Mouse (Mus musculus): ENCODE measurements around the gene Gm9887.
A peak's percentile ranks its signal among the peaks of the same experiment; 100 is the strongest.
"Not testable (repeated sequence)": the region's sequence is repeated elsewhere in the genome, so short reads cannot be mapped to it uniquely, and the experiment has no call there.

The Gm9887 gene

DNA sequence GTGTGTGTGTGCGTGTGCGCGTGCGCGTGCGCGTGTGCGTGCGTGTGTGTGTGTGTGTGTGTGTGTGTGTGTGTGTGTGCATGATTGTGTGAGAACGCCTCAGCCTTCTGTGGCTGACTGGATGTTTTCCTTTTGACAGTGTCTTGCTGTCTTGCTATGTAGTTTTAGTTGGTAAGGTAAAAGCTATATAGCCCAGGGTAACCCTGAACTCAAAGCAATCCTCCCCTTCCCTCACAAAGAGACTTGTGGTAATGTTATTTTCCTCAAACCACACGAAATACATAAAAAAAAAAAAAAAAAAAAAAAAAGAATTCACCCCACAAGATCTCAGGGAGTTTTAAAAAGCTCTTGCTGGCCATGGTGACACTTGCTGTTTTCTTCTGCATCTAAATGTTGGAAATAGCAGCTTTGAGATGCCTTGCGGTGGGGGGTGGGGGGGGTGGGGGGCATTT is 14.0 kb upstream of the Gm9887 start:
- DNase-seq (ENCODE audit: low spot score) = not testable (repeated sequence)

DNA sequence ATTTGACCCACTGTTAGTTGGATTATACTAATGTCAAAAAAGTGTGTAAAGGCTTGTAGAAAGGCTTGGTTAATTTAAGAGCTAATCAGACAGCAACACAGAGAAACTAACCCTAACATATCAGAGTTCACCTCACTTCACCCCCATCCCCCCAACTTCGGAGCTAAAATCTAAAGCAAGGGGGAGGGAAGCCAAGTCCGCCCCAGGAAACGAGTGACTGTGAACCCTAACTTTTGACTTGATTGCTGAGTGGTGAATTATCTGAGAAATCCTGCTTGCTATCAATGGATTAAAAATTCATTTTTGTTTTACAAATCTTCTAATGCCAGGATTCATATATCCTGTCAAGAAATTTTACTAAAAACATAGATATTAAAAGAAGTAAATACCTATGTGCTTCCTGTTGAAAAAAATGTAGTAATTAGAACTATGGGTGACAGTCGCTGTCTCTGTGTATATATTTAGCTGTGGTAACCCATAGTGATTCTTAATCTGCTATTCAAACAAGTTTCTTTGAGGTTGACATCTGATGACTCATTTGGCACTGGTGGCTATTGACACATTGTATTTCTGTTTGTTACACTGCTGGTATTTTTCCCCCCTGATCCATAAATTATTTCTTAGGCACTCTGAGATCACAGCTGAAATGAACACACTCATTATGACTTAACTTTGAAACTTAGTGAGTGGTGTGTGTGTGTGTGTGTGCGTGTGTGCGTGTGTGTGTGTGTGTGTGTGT is 13.5 kb upstream of the Gm9887 start:
- DNase-seq (ENCODE audit: low spot score) = no peak

DNA sequence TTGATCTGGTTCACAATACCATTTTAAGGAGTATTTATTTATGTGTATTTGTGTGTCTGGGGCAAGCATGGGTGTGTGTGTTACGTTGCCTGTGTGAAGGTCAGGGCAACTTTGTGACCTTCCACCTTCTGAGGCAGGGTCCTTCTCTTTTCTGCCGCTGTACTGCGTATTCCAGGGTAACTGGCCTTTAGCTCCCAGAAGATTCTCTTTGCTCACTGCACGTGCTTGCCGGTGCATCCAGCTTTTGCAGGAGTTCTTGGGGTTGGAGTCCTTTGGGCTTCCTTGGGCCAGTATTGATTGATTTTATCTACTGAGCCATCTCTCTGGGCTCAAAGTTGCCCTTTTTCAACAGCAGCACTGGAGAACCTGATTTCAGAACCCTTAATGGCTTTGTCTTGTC is 12.3 kb upstream of the Gm9887 start:
- no peak for DNase-seq (ENCODE audit: low spot score)

DNA sequence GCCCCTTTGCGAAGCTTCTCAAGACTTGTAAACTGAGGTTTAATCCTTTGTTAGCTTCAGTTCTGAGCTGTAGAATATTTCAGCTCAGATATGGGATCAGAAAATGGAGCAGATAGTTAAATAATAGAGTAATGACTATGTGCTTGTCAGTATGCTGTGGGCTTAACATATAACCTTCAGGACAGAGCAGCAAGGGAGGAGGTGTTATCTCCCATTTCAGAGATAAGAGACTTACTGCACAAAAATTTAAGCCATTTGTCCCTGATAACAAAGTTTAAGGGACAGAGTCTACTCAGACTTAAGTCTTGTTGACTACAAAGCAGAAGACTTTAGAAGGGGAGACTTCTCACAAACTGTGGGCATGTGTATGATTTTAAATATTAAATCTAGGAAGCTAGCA is 10.6 kb upstream of the Gm9887 start:
- DNase-seq (ENCODE audit: low spot score) = no peak

DNA sequence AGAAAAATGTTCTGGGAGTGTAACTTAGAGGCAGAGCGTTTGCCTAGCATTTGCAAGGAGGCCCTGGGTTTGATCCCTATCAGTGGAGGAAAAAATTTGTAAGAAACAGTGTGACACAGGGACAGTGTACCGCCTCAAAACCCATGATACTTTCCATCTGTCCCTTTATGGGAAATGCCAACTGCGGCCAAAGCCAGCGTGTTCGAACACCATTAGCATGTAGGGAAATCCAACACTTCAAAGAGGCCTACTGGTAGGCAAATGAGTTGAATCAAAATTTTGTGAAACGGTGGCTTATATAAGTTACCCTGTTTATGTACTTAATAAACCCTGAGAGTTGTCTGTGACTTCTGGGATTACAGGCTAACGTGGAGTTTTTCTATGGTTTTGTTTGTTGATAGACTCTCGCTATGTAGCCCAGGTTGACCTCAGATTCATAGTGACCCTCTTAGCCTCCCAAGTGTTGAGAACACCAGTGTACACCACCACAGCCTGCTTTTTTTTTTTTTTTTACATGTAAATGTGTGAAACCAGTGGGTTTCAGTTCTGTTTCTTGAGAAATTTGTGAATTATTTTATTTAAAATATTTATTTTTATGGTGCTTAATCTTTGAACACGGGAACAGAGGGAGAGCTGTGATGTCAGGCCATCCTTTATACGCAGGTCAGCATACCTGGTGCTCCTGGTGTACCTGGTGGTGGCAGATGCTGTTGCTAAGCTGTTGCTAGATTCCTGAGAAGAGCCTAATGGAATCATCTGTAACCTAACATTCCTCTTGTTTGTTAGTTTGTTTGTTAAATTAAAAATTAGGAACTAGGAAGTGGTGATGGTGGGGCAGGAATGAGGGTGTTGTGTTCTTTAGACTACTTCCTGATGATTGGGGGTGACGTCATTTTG is 6.5 kb upstream of the Gm9887 start:
- no peak for DNase-seq (ENCODE audit: low spot score)

DNA sequence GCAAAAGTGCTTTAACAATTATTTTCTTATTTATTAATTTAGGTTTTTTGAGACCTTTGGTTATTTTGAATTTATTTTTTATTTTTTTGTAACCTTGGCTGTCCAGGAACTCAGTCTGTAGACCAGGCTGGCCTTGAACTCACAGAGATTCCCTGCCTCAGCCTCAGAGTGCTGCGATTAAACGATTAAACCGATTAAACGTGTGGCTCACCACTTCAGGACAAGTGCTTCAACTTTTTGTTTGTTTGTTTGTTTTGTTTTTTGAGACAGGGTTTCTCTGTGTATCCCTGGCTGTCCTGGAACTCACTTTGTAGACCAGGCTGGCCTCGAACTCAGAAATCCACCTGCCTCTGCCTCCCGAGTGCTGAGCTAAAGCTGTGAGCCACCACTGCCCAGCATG is 5.4 kb upstream of the Gm9887 start:
- not testable (repeated sequence) for DNase-seq (ENCODE audit: low spot score)

DNA sequence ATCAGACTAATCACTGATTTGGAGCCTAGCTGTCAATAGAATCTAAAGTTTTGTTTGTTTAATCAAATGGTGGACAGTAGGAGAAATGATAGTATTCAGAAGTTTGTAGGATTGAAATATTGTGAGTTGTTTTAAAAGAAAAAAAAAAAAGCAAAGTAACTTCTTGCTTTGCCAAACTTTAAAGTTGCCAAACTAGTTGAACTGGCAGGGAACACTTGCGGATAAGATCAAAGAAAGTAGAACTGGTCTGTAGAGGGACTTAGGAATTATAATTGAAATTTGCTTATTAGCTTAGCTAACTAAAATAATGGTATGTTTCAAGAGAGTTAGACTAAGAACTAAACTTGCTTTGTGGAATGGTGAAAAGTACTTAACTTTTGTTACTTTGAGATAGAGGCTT is 4.9 kb upstream of the Gm9887 start:
- no peak for DNase-seq (ENCODE audit: low spot score)

DNA sequence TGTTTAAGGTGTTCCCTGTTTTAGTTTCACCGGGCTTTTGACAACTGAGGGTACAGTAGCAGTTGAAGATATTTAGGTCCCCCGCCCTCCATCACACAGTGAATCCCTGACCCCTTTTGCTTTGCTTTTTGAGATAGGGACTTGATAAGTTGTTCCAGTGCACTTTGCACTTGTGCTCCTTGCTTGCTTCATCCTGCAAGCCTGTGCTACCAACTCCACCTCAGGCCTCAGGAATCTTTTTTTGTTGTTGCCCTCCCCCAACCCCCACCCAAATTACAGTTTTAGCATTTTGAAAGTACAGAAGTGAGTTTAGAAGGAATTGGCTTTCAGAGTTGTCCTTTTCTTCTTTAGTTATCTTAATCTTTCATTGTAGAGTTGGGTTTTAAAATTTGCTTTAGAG is 3.9 kb upstream of the Gm9887 start:
- DNase-seq (ENCODE audit: low spot score) = no peak

DNA sequence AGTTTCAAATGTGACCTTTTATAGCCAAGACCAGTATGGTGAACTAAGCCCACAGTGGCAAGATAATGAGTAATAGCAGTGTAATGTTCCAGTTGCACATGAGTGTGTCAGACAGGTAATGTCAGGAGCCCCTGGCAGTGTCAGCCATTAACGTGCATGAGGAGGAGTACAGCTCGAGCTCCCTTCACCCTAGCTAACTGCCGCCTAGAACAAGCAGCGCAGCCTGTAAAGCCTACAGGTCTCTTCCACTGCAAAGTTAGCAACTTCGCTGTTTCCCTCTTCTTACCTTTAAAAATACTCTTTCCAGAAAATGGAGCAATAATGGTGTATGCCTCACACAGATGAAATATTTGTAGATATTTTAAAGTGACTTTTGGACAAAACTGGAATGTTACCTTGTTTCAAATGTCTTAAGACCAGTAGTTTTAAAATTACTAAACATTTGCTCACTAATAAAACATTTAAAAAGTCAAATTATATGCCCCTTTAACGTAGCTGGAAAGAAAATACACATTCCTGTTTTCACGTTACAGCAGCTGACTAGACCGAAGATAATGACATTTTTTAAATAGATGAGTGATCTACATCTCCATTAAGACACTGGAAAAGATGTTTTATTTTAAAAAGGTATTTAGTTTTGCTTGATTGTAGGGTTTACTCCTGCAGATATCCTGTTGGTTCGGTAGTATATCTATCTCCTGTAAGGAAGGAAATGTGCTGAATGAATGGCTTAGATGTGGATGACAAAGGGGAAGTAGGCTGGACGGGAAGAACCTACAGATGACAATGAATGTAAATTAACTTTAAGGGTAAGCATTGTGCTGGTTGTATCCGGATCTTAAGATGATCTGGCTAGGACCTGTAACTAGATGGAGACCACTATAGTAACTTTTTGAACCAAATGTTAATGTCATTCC is 1.9 kb upstream of the Gm9887 start:
- no peak for DNase-seq (ENCODE audit: low spot score)

DNA sequence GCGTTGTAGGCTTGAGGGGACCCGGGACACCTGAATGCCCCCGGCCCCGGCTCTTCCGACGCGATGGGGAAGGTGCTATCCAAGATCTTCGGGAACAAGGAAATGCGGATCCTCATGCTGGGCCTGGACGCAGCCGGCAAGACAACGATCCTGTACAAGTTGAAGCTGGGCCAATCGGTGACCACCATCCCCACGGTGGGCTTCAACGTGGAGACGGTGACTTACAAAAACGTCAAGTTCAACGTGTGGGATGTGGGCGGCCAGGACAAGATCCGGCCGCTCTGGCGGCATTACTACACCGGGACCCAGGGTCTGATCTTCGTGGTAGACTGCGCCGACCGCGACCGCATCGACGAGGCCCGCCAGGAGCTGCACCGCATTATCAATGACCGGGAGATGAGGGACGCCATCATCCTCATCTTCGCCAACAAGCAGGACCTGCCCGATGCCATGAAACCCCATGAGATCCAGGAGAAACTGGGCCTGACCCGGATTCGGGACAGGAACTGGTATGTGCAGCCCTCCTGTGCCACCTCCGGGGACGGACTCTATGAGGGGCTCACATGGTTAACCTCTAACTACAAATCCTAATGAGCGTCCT is 573 bp upstream of the Gm9887 start:
- peak; percentile 18 for DNase-seq (ENCODE audit: low spot score)

DNA sequence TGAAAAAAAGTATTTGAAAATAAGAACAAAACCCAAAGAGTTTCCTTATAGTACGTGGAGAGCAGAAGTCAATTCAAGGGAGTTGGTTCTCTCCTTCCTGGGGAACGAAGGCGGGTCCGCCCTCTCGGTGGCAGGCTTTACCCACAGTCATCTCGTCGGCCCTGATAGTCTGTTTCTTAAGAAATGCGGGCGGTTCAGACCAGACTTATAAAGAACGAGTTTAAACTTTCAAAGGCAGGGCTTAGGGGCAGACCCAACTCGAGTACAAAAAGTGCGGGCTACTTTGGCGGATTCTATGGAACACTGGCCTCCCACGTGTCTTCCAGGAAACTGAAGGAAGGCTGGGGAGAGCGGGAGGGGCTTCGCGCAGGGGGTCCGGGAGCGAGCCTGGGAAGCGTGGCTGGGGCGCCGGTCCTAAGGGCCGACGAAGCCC is 821 bp downstream of the Gm9887 start:
- DNase-seq (ENCODE audit: low spot score) = no peak

DNA sequence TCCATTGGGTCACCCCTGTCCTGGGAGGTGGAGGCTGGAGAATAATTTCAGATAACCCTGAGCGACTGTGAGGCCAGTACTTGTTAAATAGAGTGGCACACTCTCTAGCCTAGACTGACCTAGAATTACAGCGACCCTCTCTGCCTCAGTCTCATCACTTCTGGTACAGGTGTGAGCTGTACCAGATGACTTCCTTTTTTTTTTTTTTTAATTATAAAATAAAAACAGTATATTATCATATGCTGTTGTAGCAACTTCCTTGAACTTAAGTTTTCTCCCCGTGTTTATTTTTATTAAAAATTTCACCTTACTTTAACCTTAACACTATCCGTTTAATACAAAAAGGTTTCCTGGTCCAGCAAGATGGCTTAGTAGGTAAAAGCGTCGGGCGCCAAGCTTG is 1.3 kb downstream of the Gm9887 start:
- no peak for DNase-seq (ENCODE audit: low spot score)

DNA sequence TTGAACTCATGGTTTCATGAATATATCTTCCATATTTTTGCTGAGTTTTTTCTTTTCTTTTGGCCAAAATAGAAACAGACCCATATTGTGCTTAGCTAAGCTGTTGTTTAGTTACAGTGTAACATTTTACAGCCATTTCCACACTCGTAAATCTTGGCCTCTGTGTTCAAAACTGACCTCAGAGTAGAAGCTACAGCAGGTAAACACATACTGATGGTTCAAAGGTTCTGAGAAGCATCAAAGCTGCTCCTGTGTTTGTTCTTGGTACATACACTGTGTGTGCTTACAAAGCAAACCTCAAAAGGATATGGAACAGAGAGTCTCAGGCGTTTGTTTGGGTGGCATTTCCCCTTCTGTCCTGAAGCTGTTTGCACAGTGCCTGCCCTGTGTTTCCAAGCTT is 4.7 kb downstream of the Gm9887 start:
- DNase-seq (ENCODE audit: low spot score) = no peak

DNA sequence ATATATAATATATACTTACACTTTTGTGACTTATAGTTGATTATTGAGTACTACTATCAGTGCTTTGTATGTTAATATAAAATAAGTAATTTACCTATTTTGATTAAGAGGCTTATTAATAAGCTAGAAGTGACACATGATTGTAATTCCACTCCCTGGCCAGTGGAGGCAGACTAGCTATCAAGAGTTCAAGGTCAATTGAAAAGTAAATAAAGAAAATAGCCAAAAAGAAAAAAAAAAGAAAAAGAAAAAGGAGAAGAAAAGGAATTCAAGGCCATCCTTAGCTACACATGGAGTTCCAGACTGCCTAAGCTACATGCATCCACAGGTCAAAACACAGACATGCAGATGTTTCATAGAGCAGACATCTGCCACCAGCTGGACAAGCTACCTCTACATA is 5.8 kb downstream of the Gm9887 start:
- DNase-seq (ENCODE audit: low spot score) = no peak

DNA sequence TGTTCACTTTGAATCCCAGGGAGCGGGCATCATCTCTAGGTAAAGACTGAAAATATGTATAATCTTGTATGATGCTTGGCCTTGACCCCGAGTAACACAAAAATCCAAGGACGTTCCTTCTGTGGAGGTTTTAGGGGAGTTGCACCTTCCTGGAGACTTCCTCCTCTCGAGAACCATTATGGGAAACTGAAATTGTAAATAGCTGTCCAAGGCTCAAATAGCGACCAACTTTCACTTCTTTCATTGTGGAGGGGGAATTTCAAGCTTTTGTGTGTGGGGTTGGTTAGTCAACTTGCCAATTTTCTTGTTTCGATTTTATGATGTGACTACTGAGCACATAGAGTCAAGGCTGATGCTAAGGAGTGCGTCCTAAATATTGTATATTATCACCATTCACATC is 6.5 kb downstream of the Gm9887 start:
- no peak for DNase-seq (ENCODE audit: low spot score)

DNA sequence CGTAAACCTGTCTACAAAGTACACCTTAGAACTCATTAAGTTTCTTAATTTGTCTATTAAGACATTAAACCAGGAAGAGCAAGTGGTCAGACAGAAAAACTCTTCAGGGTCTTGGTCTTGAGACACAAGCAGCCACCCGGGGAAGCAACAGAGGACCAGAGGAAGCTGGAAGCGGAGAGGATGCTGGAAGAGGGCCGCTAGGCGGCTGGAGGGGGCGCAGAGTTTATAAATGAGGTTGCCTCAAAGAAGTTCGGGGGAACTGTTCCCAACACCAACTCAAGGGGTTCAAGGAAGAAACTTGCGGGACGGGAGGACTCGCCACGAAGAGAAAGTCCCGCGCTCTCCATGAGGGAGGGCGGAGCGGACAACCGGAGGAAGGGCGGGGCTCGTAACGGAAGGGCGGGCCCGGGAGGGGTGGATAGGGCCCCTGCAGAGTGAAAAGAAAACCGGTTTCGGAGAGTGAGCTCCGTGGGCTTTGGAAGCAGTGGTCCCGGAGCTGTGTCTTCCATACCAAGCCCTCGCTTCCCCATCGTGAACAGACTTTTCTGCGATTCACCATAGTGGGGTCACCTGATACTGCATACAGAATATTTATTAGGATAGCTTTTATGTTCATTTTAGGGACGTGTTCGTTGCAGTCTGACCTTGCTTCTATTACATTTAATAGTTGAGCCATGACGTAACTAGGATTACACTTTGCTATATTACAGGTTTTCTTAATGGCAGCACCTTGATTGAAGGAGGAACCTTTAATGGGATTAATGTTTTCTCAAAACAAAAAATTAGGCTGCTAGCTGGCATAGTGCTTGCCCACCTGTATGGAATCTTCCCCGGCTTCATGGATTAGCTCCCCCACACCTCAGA is 8.1 kb downstream of the Gm9887 start:
- peak; percentile 69 for DNase-seq (ENCODE audit: low spot score)

DNA sequence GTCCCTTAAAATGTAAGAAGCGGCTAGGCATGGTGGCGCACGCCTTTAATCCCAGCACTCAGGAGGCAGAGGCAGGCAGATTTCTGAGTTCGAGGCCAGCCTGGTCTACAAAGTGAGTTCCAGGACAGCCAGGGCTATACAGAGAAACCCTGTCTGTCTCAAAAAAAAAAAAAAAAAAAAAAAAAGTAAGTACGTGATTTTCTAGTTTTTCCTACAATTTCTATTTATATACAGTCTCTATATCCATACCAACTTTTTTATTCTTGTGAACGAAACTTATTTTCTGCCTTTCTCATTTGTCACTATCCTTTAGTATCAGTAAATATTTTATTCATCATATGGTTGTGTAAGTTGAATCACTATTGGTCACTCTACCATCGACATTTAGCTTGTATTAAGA is 9.1 kb downstream of the Gm9887 start:
- DNase-seq (ENCODE audit: low spot score) = not testable (repeated sequence)

DNA sequence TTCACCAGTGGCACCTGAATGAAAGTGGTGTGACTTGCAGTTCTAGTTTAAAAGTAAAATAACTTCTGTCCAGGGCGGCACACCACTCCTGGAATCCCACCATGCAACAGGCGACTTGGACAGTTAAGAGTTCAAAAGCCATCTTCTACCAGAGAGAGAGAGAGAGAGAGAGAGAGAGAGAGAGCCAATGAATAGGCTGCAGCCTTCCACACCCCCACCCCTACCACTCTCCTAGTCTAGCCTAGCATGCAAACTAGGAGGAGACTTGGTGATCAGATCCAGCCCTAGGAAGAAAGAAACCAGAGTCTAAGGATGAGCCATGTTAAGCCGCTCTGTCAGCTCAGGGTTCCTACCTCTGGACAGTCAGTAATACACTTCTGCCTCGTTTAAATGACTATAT is 9.9 kb downstream of the Gm9887 start:
- no peak for DNase-seq (ENCODE audit: low spot score)

DNA sequence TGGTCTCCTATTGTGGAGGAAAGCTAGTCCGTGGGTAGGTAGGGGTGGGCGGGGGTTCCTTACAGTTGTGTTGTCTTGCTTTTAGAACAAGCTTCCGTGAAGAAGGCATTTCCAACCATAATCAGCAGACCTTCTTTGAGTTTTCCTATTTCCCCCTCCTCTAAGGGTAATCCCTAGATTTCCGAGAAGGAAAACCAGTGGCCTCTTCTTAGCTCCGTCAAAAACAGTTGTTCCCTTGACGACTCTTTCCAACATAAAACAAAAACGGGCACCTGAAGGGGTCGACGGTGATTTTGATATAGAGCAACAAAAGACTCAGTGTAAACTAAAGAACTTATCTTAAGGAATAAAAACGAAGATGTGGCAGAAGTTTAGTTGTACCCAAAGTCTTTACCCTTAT is 10.3 kb downstream of the Gm9887 start:
- no peak for DNase-seq (ENCODE audit: low spot score)

DNA sequence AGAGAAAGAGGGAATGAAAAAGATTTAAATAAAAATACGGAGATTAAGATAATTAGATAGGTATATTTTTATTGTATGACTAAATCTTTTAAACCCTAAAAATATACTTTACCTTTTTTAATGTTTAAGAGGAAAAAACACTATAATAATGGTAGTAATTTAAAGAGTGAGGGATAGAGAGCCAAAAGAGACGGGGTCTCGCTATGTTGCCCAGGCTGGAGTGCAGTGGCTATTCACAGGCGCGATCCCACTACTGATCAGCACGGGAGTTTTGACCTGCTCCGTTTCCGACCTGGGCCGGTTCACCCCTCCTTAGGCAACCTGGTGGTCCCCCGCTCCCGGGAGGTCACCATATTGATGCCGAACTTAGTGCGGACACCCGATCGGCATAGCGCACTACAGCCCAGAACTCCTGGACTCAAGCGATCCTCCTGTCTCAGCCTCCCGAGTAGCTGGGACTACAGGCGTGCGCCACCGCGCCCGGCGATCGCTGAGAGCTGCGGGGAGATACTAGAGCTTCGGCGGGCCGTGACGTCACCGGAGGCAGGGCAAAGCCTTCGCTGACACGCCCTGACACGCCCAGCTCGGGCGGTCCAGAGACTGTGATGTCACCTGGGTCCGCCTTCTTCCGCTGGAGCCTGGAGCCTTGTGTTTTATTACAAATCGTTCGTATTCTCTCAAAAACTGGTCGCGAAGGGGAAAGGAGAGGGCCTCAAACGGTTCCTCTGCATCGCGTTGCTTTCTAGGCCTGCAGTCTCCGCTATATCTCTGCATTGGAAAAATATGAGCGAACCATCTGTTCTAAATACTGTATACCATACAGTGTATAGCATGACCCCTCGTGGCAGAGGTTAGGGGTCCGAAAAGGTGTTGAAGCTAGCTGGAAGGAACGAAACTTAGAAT is 11.0 kb downstream of the Gm9887 start:
- DNase-seq (ENCODE audit: low spot score) = peak; percentile 99

Data from ovary, postnatal 10 days (tissue).